Mouse (Mus musculus): ENCODE data around the gene Gm49387.

GRCm38 (mm10) chr14:31661671-31662554, 21.2 kb upstream of the Gm49387 start:
- TF ChIP-seq POLR2A (IDR thresholded peaks at IDR 0.05; ENCODE audit: insufficient read depth, low read length) = no peak
- TF ChIP-seq EP300 (IDR thresholded peaks at IDR 0.05; ENCODE audit: insufficient read depth, low read depth, low read length) = no peak
- no peak for TF ChIP-seq CTCF (IDR thresholded peaks at IDR 0.05; ENCODE audit: low read depth, low read length)
